In the genomic region with DNA sequence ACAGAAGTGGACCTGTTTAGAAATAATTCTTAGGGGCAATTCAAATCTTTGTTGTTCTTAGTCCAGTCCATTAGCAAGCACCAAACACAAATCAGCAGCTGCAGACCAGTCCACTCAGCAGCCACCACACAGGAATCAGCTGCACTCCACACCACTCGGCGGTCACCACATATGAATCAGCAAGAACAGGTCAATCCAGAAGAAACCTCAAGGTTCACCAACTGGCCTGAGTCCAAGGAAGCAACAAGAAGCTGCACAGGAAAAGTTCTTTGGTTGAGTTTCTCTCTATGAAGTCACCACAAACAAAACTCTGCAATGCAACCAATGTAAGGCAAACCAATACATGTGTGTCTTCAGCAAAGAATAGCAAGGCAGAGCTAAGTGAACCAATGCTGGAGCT, we compare ENCODE assay signal across 25 mouse cellular contexts. TPM values are rescaled to one million over a fixed set of nuclear protein-coding genes. Genes with fewer than 3 reads are reported as not detected.
DNase-seq lines count a peak whose midpoint lies in the region; ATAC-seq and TF ChIP-seq lines count a peak whose summit lies in the region.
"Had no signal": no experiment of that assay in that cellular context is flagged by ENCODE, and none has a peak within 500 bp of the region (broad histone marks: within the 10 kb centered on the region; RNA-seq: fewer than 3 reads in every experiment).

No protein-coding gene starts in this region.

- peak overlapping the region; percentile 56; the same call in 1 of the 2 replicates for H3K27ac ChIP-seq in cerebellum, adult 2 months (ENCODE audit: insufficient read depth, low read length)
- H3K27ac ChIP-seq in cortical plate, adult 2 months (ENCODE audit: insufficient read depth, low read length), result peak overlapping the region; percentile 70
- no peak overlapping the region for H3K27ac ChIP-seq in intestine, embryonic 16.5 days (ENCODE audit: low read length)
- H3K27ac ChIP-seq: embryonic facial prominence, embryonic 15.5 days; forebrain, embryonic 10.5 days; heart, embryonic 10.5 days; hindbrain, embryonic 12.5 days; hindbrain, postnatal 0 days had no signal

- TF ChIP-seq POLR2A in cerebellum, adult 2 months (IDR thresholded peaks at IDR 0.05; ENCODE audit: borderline replicate concordance, insufficient read depth, low read length), result no peak
- TF ChIP-seq POLR2A in cortical plate, adult 2 months (IDR thresholded peaks at IDR 0.05; ENCODE audit: extremely low read depth, insufficient read depth, low read length), result no peak

- no peak for TF ChIP-seq CTCF in cerebellum, adult 2 months (IDR thresholded peaks at IDR 0.05; ENCODE audit: borderline replicate concordance, insufficient read depth, low read depth, low read length)
- TF ChIP-seq CTCF in cortical plate, adult 2 months (IDR thresholded peaks at IDR 0.05; ENCODE audit: extremely low read depth, insufficient read depth, low read length), result no peak

- no peak overlapping the region for H3K9ac ChIP-seq in intestine, embryonic 16.5 days (ENCODE audit: low read depth, low read length)
- H3K9ac ChIP-seq: embryonic facial prominence, embryonic 15.5 days; hindbrain, embryonic 12.5 days had no signal

- no peaks in the 10 kb centered on the region for H3K27me3 ChIP-seq in cerebellum, adult 2 months (ENCODE audit: control insufficient read depth, insufficient read depth, low read length)
- no peaks in the 10 kb centered on the region for H3K27me3 ChIP-seq in intestine, embryonic 16.5 days (replicated peaks; ENCODE audit: control insufficient read depth, insufficient read depth, low read length)
- H3K27me3 ChIP-seq: embryonic facial prominence, embryonic 15.5 days had no signal

- no peaks in the 10 kb centered on the region for H3K36me3 ChIP-seq in intestine, embryonic 16.5 days (ENCODE audit: control insufficient read depth, insufficient read depth, low read length)
- H3K36me3 ChIP-seq: embryonic facial prominence, embryonic 15.5 days; forebrain, embryonic 10.5 days; heart, embryonic 10.5 days; hindbrain, embryonic 12.5 days had no signal

- no peak for ATAC-seq in intestine, embryonic 16.5 days
- ATAC-seq: forebrain, embryonic 14.5 days; hindbrain, postnatal 0 days had no signal

- WGBS in cerebellum, adult 2 months, result 81% methylated on average over 2 of the region's 2 CpGs
- WGBS in intestine, embryonic 16.5 days, result 95% methylated on average over 2 of the region's 2 CpGs

- no peak overlapping the region for H3K4me2 ChIP-seq in intestine, embryonic 16.5 days (ENCODE audit: low read depth, low read length)
- H3K4me2 ChIP-seq: embryonic facial prominence, embryonic 15.5 days; hindbrain, embryonic 12.5 days had no signal

- DNase-seq in cerebellum, adult 2 months, result no peak
- no peak for DNase-seq in cerebellum, adult 11 months
- DNase-seq in 3T3-L1 (ENCODE audit: low read depth, low spot score), result peak; percentile 16
- peak; percentile 5 for DNase-seq in NIH3T3 (ENCODE audit: low read depth)
- no peak for DNase-seq in embryo, embryonic 10 days (ENCODE audit: low spot score)
- DNase-seq: cerebellum, adult 9-11 months; cerebellum, postnatal 36 days; embryo, embryonic 11 days; gastrocnemius, postnatal 36 days; heart, adult 11 months; heart, postnatal 10 days; heart, postnatal 4 days; kidney, adult 18-20 months had no signal

- no peaks in the 10 kb centered on the region for H3K4me1 ChIP-seq in cerebellum, adult 2 months (ENCODE audit: control insufficient read depth, insufficient read depth, low read length)
- H3K4me1 ChIP-seq in cortical plate, adult 2 months (ENCODE audit: control insufficient read depth, insufficient read depth, low read length), result no peaks in the 10 kb centered on the region
- H3K4me1 ChIP-seq in intestine, embryonic 16.5 days (ENCODE audit: control insufficient read depth, insufficient read depth, low read length), result no peaks in the 10 kb centered on the region
- H3K4me1 ChIP-seq: embryonic facial prominence, embryonic 15.5 days; forebrain, embryonic 10.5 days; heart, embryonic 10.5 days; hindbrain, embryonic 12.5 days had no signal

- H3K9me3 ChIP-seq in intestine, embryonic 16.5 days (ENCODE audit: control insufficient read depth, low read length), result no peaks in the 10 kb centered on the region
- H3K9me3 ChIP-seq: embryonic facial prominence, embryonic 15.5 days; heart, embryonic 10.5 days; hindbrain, embryonic 12.5 days had no signal

- H3K4me3 ChIP-seq in cerebellum, adult 2 months (replicated peaks; ENCODE audit: insufficient read depth, low read depth, low read length), result no peak overlapping the region
- H3K4me3 ChIP-seq in cortical plate, adult 2 months (ENCODE audit: insufficient read depth, low read length), result no peak overlapping the region
- no peak overlapping the region for H3K4me3 ChIP-seq in intestine, embryonic 16.5 days (ENCODE audit: low read length)
- H3K4me3 ChIP-seq: embryonic facial prominence, embryonic 15.5 days; erythroblast, embryonic 14.5 days; forebrain, embryonic 10.5 days; heart, embryonic 10.5 days; hindbrain, embryonic 12.5 days had no signal

RNA-seq across cellular contexts. Expression of gene Thumpd1, which starts 7.0 kb away (rescaled TPM):
- 27.9 and 28.4 TPM in 2 replicates for polyA plus RNA-seq in cerebellum, adult 2 months (2012; rRNA removed)
- 33.2 and 33.5 TPM in 2 replicates for polyA plus RNA-seq in cortical plate, adult 2 months (2012; rRNA removed)
- polyA plus RNA-seq in intestine, embryonic 16.5 days (2015; fragmentation: Nextera tagmentation; extraction: Ambion mirVana), result 53.8 and 56.4 TPM in 2 replicates

RNA-seq across cellular contexts. Expression of gene Acsm3, which starts 33.1 kb away (rescaled TPM):
- 0.10 and 0.23 TPM in 2 replicates for polyA plus RNA-seq in cerebellum, adult 2 months (2012; rRNA removed)
- polyA plus RNA-seq in cortical plate, adult 2 months (2012; rRNA removed), result not detected in 2 replicates
- 7.2 and 8.3 TPM in 2 replicates for polyA plus RNA-seq in intestine, embryonic 16.5 days (2015; fragmentation: Nextera tagmentation; extraction: Ambion mirVana)
- polyA plus RNA-seq: erythroblast, embryonic 14.5 days; forebrain, embryonic 14.5 days had no signal

RNA-seq across cellular contexts. Expression of gene Acsm4, which starts 37.8 kb away (rescaled TPM):
- polyA plus RNA-seq in cerebellum, adult 2 months (2012; rRNA removed), result not detected in 2 replicates
- polyA plus RNA-seq in cortical plate, adult 2 months (2012; rRNA removed), result 0.06 and 0.13 TPM in 2 replicates
- polyA plus RNA-seq in intestine, embryonic 16.5 days (2015; fragmentation: Nextera tagmentation; extraction: Ambion mirVana), result not detected in 2 replicates
- polyA plus RNA-seq: erythroblast, embryonic 14.5 days; forebrain, embryonic 14.5 days; heart, embryonic 10.5 days; heart, embryonic 14.5 days; hindbrain, embryonic 12.5 days; hindbrain, postnatal 0 days; intestine, embryonic 14.5 days; kidney, embryonic 14.5 days had no signal

Comparison
In these comparisons a context has a peak if more than half of its experiments do, and no peak if none do; other contexts are left out.
1. DNase-seq: peak in 3T3-L1 (single experiment) and NIH3T3 (single experiment); none in cerebellum, adult 2 months (0 of 2), cerebellum, adult 11 months (single experiment) and embryo, embryonic 10 days (single experiment).